Mouse (Mus musculus) embryonic facial prominence, embryonic 13.5 days (tissue): Measurements from ENCODE around the gene Abhd18. TPM values are rescaled to one million over a fixed set of nuclear protein-coding genes. Genes with fewer than 3 reads are reported as not detected.
"Not testable (repeated sequence)": the region's sequence is repeated elsewhere in the genome, so short reads cannot be mapped to it uniquely, and the experiment has no call there.

Experiments used
- ATAC-seq: fragments of 200-750 bp; cut with Nextera tagmentation; 2 replicates; pipeline ENCODE4 v1.8.0; 2017; ENCODE audit warnings: low read depth; ENCODE audit not compliant: insufficient number of reproducible peaks, insufficient read depth, low FRiP score, low TSS enrichment
- H3K27ac ChIP-seq: fragments of 300-500 bp; sonication (generic); 2 replicates; pipeline ENCODE4 v1.5.1; 2015; ENCODE audit warnings: moderate library complexity, mild to moderate bottlenecking, inconsistent platforms
- H3K27me3 ChIP-seq: fragments of 300-500 bp; sonication (generic); 2 replicates; pipeline ENCODE4 v1.6.1; 2015; ENCODE audit warnings: mild to moderate bottlenecking, inconsistent platforms
- H3K36me3 ChIP-seq: fragments of 300-500 bp; sonication (generic); 2 replicates; pipeline ENCODE4 v1.6.1; 2015; ENCODE audit warnings: mild to moderate bottlenecking, inconsistent platforms
- H3K4me1 ChIP-seq: fragments of 300-500 bp; sonication (generic); 2 replicates; pipeline ENCODE4 v1.6.1; 2015; ENCODE audit warnings: inconsistent platforms
- H3K4me2 ChIP-seq: fragments of 300-500 bp; sonication (generic); 2 replicates; pipeline ENCODE4 v1.6.1; 2015; ENCODE audit warnings: moderate library complexity, mild to moderate bottlenecking, inconsistent platforms
- H3K4me3 ChIP-seq: fragments of 300-500 bp; sonication (generic); 2 replicates; pipeline ENCODE4 v1.5.1; 2015; ENCODE audit warnings: mild to moderate bottlenecking, inconsistent platforms
- H3K9ac ChIP-seq: fragments of 300-500 bp; sonication (generic); 2 replicates; pipeline ENCODE4 v1.6.1; 2015; ENCODE audit warnings: mild to moderate bottlenecking, inconsistent platforms
- H3K9me3 ChIP-seq: fragments of 300-500 bp; sonication (generic); 2 replicates; pipeline ENCODE4 v1.6.1; 2016; ENCODE audit warnings: inconsistent platforms
- WGBS: fragments of 180-500 bp; shearing (Covaris S2); methylation state at CpG from one replicate; pipeline ENCODE4 v1.1.7; 2015; ENCODE audit warnings: mixed read lengths; 5-methylcytosine and 5-hydroxymethylcytosine counted together
- polyA plus RNA-seq: library from polyadenylated mRNA; unstranded; fragments of >200 nt; fragmentation: Nextera tagmentation; extraction: Ambion mirVana; gene quantifications from 2 replicates; pipeline ENCODE4 v1.2.1, GENCODE M21; 2015

The Abhd18 gene
- polyA plus RNA-seq, 1 experiment from 2014 or later = 12.8 TPM

DNA sequence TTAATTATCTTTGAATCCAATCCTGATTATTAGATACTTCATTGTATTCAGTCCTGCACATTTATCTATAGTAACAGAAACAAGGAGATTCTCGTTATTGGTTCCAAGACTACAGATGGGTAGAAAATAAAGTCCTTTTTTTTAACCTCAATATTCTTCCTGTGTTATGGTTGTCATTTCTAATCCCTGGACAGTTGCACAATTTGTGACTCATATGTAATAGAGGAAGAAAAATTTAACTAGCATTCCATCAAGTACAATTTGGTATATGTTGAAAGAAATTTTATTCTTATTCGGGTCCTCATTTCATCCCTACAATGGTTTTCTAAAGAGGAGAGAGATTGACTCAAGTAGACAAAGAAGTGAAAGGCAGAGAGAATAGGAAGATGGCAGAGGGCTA is 1.2 kb downstream of the Abhd18 start:
- H3K9ac ChIP-seq, H3K4me1 ChIP-seq, H3K4me3 ChIP-seq, H3K9me3 ChIP-seq, ATAC-seq, H3K4me2 ChIP-seq, H3K36me3 ChIP-seq, H3K27ac ChIP-seq, H3K27me3 ChIP-seq: not testable (repeated sequence)
- 91% methylated on average over 2 of the region's 2 CpGs for WGBS

DNA sequence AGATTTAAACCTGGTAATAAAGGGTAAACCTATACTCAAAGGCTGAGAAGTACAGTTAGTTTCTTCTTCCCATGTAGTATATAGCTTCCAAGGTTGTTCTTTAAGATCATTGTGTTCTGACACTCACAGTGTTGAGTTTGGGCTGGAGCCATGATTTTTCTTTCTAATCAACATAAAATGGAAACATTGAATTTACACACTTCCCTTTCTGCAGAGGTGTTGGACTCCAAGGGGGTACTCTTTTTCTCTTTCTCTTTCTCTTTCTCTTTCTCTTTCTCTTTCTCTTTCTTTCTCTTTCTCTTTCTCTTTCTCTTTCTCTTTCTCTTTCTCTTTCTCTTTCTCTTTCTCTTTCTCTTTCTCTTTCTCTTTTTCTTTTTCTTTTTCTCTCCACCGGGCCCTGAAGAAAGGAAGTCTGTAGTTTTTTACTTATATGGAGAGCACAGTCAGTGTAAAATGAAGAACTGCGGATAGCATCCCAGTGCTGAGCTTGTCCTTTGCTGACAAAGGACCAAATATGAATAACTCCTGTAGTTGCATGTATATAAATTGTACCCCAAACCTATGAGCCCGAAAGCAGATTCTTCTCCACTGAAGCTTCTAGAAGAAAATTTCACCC is 6.5 kb downstream of the Abhd18 start:
- 91% methylated on average over 3 of the region's 3 CpGs for WGBS
- not testable (repeated sequence) for H3K4me2 ChIP-seq, H3K9ac ChIP-seq, H3K4me1 ChIP-seq, H3K36me3 ChIP-seq, H3K27ac ChIP-seq, ATAC-seq, H3K4me3 ChIP-seq, H3K27me3 ChIP-seq, H3K9me3 ChIP-seq

DNA sequence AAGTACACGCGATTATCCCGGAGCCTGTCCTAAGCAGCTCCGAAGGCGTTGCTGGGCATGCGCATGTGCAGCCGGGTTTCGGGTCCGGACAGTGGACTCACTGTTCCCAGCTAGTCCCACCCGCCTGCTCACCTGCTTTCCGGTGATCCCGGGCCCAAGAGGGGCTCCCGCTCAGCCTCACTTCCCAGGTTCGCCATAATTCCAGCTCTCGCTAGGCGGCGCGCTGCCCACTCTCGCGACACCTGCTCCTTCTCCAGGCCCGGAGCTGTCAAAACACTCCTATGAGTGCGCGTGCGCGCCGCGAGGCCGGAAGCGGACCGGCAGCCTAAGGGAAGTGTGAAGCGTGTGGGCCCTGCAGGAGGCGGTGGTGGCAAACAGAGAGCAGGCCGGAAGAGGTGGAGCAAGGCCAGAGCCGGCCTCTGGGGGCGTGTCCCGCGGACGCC is 47.1 kb downstream of the Abhd18 start:
- WGBS = under 1% methylated on average over 38 of the region's 38 CpGs
- peak overlapping the region; percentile 69 for H3K9ac ChIP-seq
- not testable (repeated sequence) for H3K4me1 ChIP-seq, H3K36me3 ChIP-seq, H3K9me3 ChIP-seq, H3K27me3 ChIP-seq
- H3K4me3 ChIP-seq = peak overlapping the region; percentile 57
- ATAC-seq = peak; percentile 100
- H3K4me2 ChIP-seq = peak overlapping the region; percentile 78
- 0 out of 2 replicates have a peak overlapping the region, but pooled peaks have one; percentile 33 for H3K27ac ChIP-seq

DNA sequence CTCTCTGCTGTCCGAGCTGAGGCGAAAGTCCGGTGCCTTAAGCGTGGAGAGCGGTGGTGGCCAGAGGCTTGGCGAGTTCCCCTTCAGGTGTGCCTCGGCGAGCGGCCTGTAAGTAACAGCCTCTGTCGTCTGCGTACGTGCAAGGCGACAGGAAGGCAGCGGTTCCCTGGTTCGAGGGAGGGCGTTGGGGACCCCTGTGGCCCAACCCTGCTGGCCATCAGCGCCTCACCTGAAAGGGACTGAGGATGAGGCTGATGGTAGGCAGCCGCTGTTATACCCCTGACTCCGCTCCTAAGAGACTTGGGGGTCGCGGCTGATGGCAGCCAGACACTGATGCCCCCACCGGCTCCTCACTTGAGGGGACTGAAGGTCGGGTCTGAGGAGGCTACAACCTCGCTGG is 47.6 kb downstream of the Abhd18 start:
- Histone ChIP-seq H3K4me2 (peak overlapping the region; percentile 78), H3K4me3 (peak overlapping the region; percentile 57), H3K9ac (peak overlapping the region; percentile 76)
- H3K4me1 ChIP-seq, H3K36me3 ChIP-seq, H3K27ac ChIP-seq, H3K9me3 ChIP-seq, H3K27me3 ChIP-seq: not testable (repeated sequence)
- peak; percentile 70 for ATAC-seq
- under 1% methylated on average over 19 of the region's 24 CpGs for WGBS

DNA sequence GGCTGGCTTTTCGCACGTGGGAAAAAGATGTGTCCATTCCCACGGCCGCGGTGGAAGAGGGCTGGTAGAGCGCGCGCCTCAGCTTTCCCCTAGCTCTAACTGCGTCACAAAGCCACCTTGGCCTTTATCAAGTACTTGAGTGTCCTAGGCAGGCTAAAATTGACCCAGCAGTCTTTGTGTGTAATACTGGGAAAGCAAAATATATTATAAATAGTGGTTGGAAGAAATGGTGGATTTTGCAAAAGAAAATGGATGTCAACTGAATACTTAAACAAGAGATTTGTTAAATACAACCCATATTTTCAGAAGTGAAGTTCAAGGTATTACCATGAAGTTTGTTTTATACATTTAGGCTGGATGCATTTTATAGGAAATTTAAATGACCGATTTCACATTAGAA is 55.7 kb downstream of the Abhd18 start, which contains the start of gene 1700034I23Rik:
TSS of gene 1700034I23Rik (minus strand) at position 101 of the 400 bp plus-strand sequence.
- H3K9me3 ChIP-seq, H3K4me3 ChIP-seq, H3K27ac ChIP-seq, H3K4me1 ChIP-seq, H3K4me2 ChIP-seq, H3K27me3 ChIP-seq, H3K36me3 ChIP-seq, ATAC-seq, H3K9ac ChIP-seq: not testable (repeated sequence)
- WGBS = 95% methylated on average over 8 of the region's 10 CpGs

DNA sequence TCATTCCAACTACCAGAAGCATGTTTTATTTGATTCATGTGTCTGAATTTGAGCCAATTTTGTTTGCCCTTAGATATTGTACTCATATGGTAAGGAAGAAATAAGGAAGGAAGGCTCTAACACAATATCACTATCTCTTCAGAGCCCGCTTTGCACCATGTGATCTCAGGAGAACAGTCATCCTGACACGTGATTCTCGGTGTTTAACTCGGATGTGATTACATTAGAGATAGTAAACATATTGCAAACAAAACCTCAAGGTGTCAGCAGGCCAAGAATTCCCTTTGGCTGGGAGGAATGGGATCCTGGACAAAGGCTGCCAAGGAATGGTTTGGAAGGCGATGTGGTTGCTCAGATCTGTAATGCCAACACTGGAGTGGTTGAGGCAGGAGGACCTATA is 91.4 kb downstream of the Abhd18 start:
- Histone ChIP-seq H3K36me3 (peaks cover 13% of the 10 kb centered on the region), H3K4me3 (no peak overlapping the region), H3K9ac (no peak overlapping the region), H3K4me1 (no peaks in the 10 kb centered on the region), H3K4me2 (no peak overlapping the region), H3K27me3 (no peaks in the 10 kb centered on the region), H3K27ac (no peak overlapping the region), H3K9me3 (no peaks in the 10 kb centered on the region)
- no peak for ATAC-seq
- WGBS = 85% methylated on average over 5 of the region's 5 CpGs

DNA sequence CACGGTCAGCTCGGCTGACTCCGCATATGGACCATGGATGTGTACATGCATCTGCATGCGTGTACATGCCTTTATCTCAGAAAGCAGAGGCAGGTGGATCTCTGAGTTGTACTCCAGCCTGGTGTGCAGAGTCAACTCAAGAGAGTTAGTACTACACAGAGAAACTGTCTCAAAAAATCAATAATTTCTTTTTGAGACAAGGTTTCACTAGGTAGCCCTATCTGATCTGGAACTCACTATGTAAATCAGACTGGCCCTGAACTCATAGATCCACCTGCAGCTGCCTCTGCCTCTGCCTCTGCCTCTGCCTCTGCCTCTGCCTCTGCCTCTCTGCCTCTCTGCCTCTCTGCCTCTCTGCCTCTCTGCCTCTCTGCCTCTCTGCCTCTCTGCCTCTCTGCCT is 91.8 kb downstream of the Abhd18 start:
- no peak overlapping the region for H3K4me2 ChIP-seq
- H3K27ac ChIP-seq = no peak overlapping the region
- H3K9me3 ChIP-seq = no peaks in the 10 kb centered on the region
- no peak overlapping the region for H3K4me3 ChIP-seq
- peaks cover 10% of the 10 kb centered on the region for H3K36me3 ChIP-seq
- 96% methylated on average over 4 of the region's 4 CpGs for WGBS
- H3K27me3 ChIP-seq = no peaks in the 10 kb centered on the region
- no peaks in the 10 kb centered on the region for H3K4me1 ChIP-seq
- ATAC-seq = no peak
- no peak overlapping the region for H3K9ac ChIP-seq

DNA sequence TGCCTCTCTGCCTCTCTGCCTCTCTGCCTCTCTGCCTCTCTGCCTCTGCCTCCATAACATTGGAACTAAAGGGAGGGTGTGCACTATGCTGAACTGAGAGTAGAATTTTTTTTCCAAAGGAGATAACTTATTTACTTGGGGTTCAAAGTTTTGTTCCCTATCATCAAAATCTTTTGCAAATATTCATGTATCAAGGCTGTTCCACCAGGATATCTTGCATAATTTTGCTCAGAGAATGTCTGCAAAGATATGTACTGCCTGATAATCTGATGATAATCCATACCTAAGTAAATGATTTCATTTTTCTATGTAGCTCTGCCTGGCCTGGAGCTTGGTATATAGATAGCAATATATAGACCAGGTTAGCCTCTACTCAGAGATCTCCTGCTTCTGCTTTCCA is 92.2 kb downstream of the Abhd18 start:
- no peak overlapping the region for H3K4me2 ChIP-seq
- H3K4me3 ChIP-seq = no peak overlapping the region
- peaks cover 6% of the 10 kb centered on the region for H3K36me3 ChIP-seq
- H3K4me1 ChIP-seq = no peaks in the 10 kb centered on the region
- no peak overlapping the region for H3K27ac ChIP-seq
- no peaks in the 10 kb centered on the region for H3K27me3 ChIP-seq
- no peaks in the 10 kb centered on the region for H3K9me3 ChIP-seq
- ATAC-seq = no peak
- H3K9ac ChIP-seq = no peak overlapping the region

DNA sequence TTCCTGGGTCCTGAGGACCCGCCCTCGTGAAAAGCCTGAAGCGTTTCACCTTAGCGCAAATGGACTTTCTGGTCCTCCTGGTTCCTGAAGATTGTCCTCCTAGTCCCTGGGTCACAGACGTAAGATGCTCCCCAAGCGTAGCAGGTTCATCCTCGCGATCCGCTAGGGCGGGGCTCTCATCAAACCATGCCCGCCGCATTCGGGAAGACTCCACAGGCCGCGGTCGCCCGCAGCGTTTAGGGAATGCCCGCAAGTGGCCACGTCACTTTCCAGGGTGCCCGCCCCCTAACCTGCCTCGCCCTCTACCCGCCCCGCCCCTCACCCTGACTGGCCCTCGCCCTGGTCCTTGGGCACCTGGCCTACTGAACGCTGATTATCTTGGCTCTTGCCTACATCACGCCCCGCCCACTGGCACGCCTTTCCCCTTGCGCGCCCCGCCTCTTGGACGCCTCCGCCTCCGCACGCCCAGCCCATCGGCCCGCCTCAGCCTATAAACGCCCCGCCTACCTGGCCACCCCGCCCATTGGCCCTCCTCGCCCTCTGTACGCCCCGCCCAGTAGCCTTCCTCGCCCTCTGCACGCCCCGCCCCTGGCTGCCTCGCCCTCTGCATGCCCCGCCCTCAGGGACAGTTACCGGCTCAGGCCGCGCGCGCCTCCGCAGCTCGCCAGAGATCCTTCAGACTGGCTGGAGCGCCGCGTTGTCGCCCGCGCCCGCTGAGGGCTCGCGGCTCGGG is 102.6 kb downstream of the Abhd18 start, which contains the start of gene Larp1b:
TSS of gene Larp1b (plus strand) at position 659 of the 733 bp plus-strand sequence.
- Histone ChIP-seq H3K4me1 (peaks cover 7% of the 10 kb centered on the region; the same call in 1 of the 2 replicates), H3K27ac (no peak within 1 kb of the TSS), H3K9me3 (no peaks in the 10 kb centered on the region), H3K9ac (peak within 1 kb of the TSS; percentile 74), H3K4me2 (peak within 1 kb of the TSS; percentile 99), H3K27me3 (peaks cover 44% of the 10 kb centered on the region), H3K4me3 (peak within 1 kb of the TSS; percentile 71), H3K36me3 (no peaks in the 10 kb centered on the region)
- WGBS = under 1% methylated on average over 65 of the region's 66 CpGs
- peak; percentile 94 for ATAC-seq

DNA sequence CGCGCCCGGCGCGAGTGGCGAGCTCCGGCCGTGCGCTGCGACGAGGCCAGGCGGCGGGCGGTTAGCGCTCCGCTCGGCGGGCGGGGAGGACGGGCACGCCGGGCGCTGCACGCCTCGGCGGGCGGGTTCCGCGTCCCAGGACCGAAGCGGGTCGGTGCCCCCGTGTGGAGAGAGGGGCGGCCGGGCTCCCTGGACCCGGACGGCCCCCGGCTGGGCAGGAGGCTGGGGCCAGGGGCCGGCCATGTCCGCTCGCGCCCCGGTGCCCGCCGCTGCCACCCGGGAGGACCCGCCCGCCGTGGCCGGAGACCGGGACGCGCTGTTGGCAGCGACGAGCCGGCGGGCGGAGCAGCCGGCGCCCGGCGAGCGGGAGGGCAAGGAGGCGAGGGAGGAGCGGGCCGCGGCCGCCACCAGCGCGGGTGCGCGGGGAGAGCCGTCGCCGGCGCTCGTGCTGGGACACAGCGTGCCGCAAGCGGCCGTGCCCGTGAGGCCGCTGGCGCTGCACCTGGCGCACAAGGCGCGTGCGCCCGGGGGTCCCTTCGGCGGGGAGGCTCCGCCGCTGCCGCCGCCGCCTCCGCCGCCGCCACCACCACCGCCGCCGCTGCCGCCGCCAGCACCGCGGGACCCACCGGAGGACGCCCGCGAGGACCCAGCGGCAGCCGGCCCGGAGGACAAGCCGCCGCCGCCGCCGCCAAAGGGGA is 103.3 kb downstream of the Abhd18 start:
- no peak; the same call in 1 of the 2 replicates for ATAC-seq
- peak overlapping the region; percentile 74 for H3K9ac ChIP-seq
- H3K9me3 ChIP-seq = no peaks in the 10 kb centered on the region
- H3K27me3 ChIP-seq = peaks cover 44% of the 10 kb centered on the region
- peak overlapping the region; percentile 99 for H3K4me2 ChIP-seq
- H3K4me1 ChIP-seq = peaks cover 7% of the 10 kb centered on the region; the same call in 1 of the 2 replicates
- H3K27ac ChIP-seq = no peak overlapping the region
- WGBS = under 1% methylated on average over 73 of the region's 118 CpGs
- no peaks in the 10 kb centered on the region for H3K36me3 ChIP-seq
- H3K4me3 ChIP-seq = peak overlapping the region; percentile 71

DNA sequence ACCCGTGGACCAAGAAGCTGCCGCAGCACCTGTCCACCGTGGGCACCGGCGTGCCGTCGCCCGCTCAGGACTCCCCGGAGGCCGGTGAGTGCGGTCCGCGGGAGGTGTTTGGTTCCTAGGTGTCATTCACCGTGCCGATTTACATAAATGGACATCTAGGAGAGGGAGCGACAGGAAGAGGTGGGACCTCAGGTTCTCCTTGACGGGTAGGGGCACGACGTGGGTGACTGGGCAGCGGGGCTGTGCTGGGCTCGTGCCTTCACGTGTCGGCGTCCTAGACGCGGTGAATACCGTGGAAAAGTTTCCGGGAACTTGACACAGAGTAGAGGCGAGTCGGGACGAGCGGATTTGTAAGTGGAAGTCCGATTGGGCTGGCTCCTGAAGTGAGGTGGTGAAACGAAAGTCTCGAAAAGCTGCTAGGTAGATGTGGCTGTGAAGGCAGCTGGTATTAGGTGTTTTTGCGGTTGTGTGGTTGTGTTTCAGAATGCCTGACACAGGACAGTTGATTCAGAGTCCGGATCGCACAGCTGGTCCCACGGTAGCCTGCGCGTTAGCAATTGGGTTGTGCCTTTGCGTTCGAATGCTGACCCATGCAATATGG is 103.9 kb downstream of the Abhd18 start:
- peaks cover 44% of the 10 kb centered on the region for H3K27me3 ChIP-seq
- H3K9ac ChIP-seq = peak overlapping the region; percentile 74
- H3K36me3 ChIP-seq = no peaks in the 10 kb centered on the region
- peak overlapping the region; percentile 99 for H3K4me2 ChIP-seq
- no peak for ATAC-seq
- no peak overlapping the region for H3K27ac ChIP-seq
- H3K9me3 ChIP-seq = no peaks in the 10 kb centered on the region
- under 1% methylated on average over 43 of the region's 43 CpGs for WGBS
- peaks cover 7% of the 10 kb centered on the region; the same call in 1 of the 2 replicates for H3K4me1 ChIP-seq
- H3K4me3 ChIP-seq = peak overlapping the region; percentile 71
